In genomic region chr14:111418531-111418930, GRCm38 (mm10) we compare ENCODE assay signal across 15 mouse cellular contexts.
"Had no signal": no experiment of that assay in that cellular context is flagged by ENCODE, and none has a peak within 500 bp of the region (broad histone marks: within the 10 kb centered on the region; RNA-seq: fewer than 3 reads in every experiment).

No protein-coding gene starts in this region.

- H3K4me2 ChIP-seq: kidney, embryonic 15.5 days; liver, embryonic 11.5 days; liver, embryonic 15.5 days; neural tube, embryonic 15.5 days; stomach, embryonic 15.5 days had no signal

- H3K4me3 ChIP-seq: kidney, embryonic 15.5 days; left cerebral cortex, adult 2 months; limb, embryonic 10.5 days; liver, embryonic 15.5 days; myocyte; neural tube, embryonic 15.5 days; stomach, embryonic 15.5 days had no signal

- H3K27me3 ChIP-seq: kidney, embryonic 15.5 days; liver, embryonic 15.5 days; neural tube, embryonic 15.5 days; stomach, embryonic 15.5 days had no signal

- H3K36me3 ChIP-seq: kidney, embryonic 15.5 days; limb, embryonic 10.5 days; liver, embryonic 15.5 days; neural tube, embryonic 15.5 days; stomach, embryonic 15.5 days had no signal

- DNase-seq: kidney, adult 18-20 months; kidney, postnatal 25 days; lung, adult 2 months; lung, postnatal 36 days; thymus, adult 2 months; thymus, postnatal 25 days had no signal

- H3K9ac ChIP-seq: kidney, embryonic 15.5 days; liver, embryonic 15.5 days; neural tube, embryonic 15.5 days; stomach, embryonic 15.5 days had no signal

- H3K4me1 ChIP-seq: kidney, embryonic 15.5 days; limb, embryonic 10.5 days; liver, embryonic 15.5 days; neural tube, embryonic 15.5 days; stomach, embryonic 15.5 days had no signal

- H3K27ac ChIP-seq: kidney, embryonic 15.5 days; left cerebral cortex, adult 2 months; limb, embryonic 10.5 days; liver, embryonic 15.5 days; neural tube, embryonic 15.5 days; stomach, embryonic 15.5 days had no signal

- ATAC-seq: lung, postnatal 0 days had no signal

- H3K9me3 ChIP-seq: kidney, embryonic 15.5 days; limb, embryonic 10.5 days; neural tube, embryonic 15.5 days; stomach, embryonic 15.5 days had no signal
